Mouse (Mus musculus): ENCODE results near the gene Dlgap1. TPM values are rescaled to one million over a fixed set of nuclear protein-coding genes. Genes with fewer than 3 reads are reported as not detected.

The Dlgap1 gene
- polyA plus RNA-seq, 1 experiment from 2014 or later, result 3.8 TPM

DNA sequence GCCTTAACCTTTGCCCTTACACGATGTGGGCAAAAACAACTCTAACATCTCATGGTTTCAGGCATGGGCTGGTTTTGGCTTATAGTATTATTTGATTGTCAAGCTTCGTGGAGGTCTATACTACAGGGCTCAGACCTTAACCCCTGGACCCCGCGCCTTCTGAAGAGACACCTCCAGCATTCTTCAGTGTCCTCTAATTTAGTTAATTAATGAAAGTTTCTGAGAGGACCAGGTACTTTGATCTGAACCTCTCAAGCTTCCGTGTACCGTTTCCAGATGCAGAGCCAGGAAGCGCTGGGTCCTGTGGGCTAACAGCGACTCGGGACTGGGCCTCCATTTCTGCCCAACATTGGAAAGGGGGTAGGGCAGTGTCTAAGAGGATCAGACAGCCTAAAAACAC is 785.2 kb downstream of the Dlgap1 start:
- no peaks in the 10 kb centered on the region for H3K36me3 ChIP-seq (ENCODE audit: control insufficient read depth, insufficient read depth, low read length)
- no peak overlapping the region for H3K4me2 ChIP-seq (replicated peaks; ENCODE audit: low read depth, low read length)
- no peak overlapping the region for H3K4me3 ChIP-seq (ENCODE audit: low read length)
- H3K9me3 ChIP-seq (ENCODE audit: control insufficient read depth, low read length), result no peaks in the 10 kb centered on the region
- WGBS, result 57% methylated on average over 9 of the region's 9 CpGs
- H3K27me3 ChIP-seq (ENCODE audit: control insufficient read depth, insufficient read depth, low read length), result no peaks in the 10 kb centered on the region
- ATAC-seq (ENCODE audit: low FRiP score, low TSS enrichment), result no peak
- peak overlapping the region; percentile 59; the same call in 1 of the 2 replicates for H3K27ac ChIP-seq (ENCODE audit: low read depth, low read length)
- peaks cover 28% of the 10 kb centered on the region for H3K4me1 ChIP-seq (ENCODE audit: control insufficient read depth, insufficient read depth, low read length)
- no peak overlapping the region for H3K9ac ChIP-seq (ENCODE audit: low read depth, low read length)

DNA sequence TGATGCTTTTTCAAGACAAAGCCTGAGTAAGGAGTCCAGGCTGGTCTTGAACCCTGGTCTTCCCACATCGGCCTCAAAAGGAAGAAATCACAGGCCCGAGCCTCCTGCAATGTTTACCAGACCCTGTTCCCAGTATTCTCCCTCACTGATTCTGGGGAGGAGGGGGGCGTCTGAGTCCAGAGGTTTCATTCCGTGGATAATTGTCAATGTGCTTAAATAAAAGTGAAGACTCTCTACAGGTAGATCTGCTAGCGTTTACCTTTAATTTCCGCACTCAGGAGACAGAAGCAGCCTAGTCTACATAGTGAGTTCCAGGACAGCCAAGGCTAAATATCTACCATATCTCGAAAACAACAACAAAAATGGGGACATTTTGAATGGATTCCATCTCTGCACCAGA is 785.8 kb downstream of the Dlgap1 start:
- Histone ChIP-seq H3K9me3 (ENCODE audit: control insufficient read depth, low read length) (no peaks in the 10 kb centered on the region), H3K4me2 (replicated peaks; ENCODE audit: low read depth, low read length) (peak overlapping the region; percentile 90; the same call in 1 of the 2 replicates), H3K27ac (ENCODE audit: low read depth, low read length) (peak overlapping the region; percentile 91; the same call in 1 of the 2 replicates), H3K4me1 (ENCODE audit: control insufficient read depth, insufficient read depth, low read length) (peaks cover 28% of the 10 kb centered on the region), H3K9ac (ENCODE audit: low read depth, low read length) (no peak overlapping the region), H3K4me3 (ENCODE audit: low read length) (no peak overlapping the region), H3K27me3 (ENCODE audit: control insufficient read depth, insufficient read depth, low read length) (no peaks in the 10 kb centered on the region), H3K36me3 (ENCODE audit: control insufficient read depth, insufficient read depth, low read length) (no peaks in the 10 kb centered on the region)
- ATAC-seq (ENCODE audit: low FRiP score, low TSS enrichment), result no peak
- 53% methylated on average over 7 of the region's 7 CpGs for WGBS

DNA sequence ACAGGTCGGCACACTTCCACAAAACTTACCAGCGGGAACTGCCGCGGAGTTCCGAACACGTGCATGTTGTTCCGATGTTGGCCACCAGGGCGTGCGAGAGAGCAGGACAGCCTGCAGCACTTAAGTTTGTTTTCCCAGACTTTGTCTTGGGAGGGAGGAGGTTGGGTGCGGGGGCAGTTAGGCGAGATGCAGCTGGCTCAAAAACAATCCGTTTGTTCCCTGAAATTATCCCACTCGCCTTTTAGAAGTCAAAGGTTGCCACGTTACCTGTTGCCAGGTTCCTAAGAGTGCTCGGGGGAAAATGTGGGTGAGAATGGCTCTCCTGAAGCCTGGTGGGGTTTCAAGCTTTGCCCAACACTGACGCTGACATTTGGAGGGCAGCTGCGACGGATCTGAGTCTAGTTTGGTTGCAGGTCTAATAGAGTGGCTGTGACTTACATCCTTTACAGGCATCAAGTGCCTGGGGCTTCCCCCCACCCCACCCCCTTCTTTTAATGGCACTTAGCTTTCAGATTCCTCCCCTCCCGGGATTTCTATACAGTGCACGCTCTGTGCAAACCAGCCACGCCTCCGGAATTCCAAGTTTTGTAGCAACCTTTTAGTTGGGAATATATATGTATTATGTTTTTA is 786.3 kb downstream of the Dlgap1 start:
- WGBS, result 1% methylated on average over 22 of the region's 22 CpGs

DNA sequence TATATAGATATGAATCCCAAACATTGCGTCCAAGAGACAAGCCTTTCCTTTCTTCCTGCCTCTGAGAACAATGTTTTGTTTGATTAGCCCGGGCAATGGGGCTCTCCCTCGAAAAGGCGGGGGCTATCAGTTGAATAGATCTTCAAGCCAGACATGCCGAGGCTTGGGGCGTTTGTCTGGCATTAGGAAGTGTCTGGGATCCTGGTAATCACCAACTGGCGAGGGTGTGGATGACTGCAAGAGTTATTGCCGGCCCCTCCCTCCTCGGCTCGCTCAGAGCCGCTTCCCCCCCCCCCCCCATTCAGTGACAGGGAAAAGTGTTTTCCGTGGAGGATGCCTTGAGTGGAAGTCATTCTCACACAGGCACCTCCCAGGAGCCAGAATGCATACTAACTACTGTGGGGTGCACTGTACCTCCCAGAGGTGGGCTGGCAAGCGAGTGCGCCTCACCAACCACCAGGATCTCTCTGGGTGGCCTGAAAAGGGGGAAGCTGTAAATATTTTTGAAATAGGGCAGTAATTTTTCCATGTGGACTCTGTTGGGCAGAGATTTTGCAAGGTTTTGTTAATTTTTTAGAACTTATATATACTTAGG is 786.9 kb downstream of the Dlgap1 start:
- H3K9me3 ChIP-seq (ENCODE audit: control insufficient read depth, low read length), result no peaks in the 10 kb centered on the region
- H3K9ac ChIP-seq (ENCODE audit: low read depth, low read length), result peak overlapping the region; percentile 54; the same call in 1 of the 2 replicates
- H3K27ac ChIP-seq (ENCODE audit: low read depth, low read length), result peak overlapping the region; percentile 91
- H3K4me3 ChIP-seq (ENCODE audit: low read length), result peak overlapping the region; percentile 40
- H3K27me3 ChIP-seq (ENCODE audit: control insufficient read depth, insufficient read depth, low read length), result no peaks in the 10 kb centered on the region
- peaks cover 27% of the 10 kb centered on the region for H3K4me1 ChIP-seq (ENCODE audit: control insufficient read depth, insufficient read depth, low read length)
- ATAC-seq (ENCODE audit: low FRiP score, low TSS enrichment), result 0 out of 2 replicates have a peak, but pooled peaks have one; percentile 22
- H3K4me2 ChIP-seq (replicated peaks; ENCODE audit: low read depth, low read length), result peak overlapping the region; percentile 90
- H3K36me3 ChIP-seq (ENCODE audit: control insufficient read depth, insufficient read depth, low read length), result no peaks in the 10 kb centered on the region
- WGBS, result 4% methylated on average over 14 of the region's 14 CpGs

More for the DNA sequence above, 786.3 kb downstream of the Dlgap1 start:
- ATAC-seq (ENCODE audit: low FRiP score, low TSS enrichment), result peak; percentile 55
- peak overlapping the region; percentile 90 for H3K4me2 ChIP-seq (replicated peaks; ENCODE audit: low read depth, low read length)
- peak overlapping the region; percentile 91 for H3K27ac ChIP-seq (ENCODE audit: low read depth, low read length)
- H3K4me1 ChIP-seq (ENCODE audit: control insufficient read depth, insufficient read depth, low read length), result peaks cover 28% of the 10 kb centered on the region
- peak overlapping the region; percentile 54 for H3K9ac ChIP-seq (ENCODE audit: low read depth, low read length)
- H3K36me3 ChIP-seq (ENCODE audit: control insufficient read depth, insufficient read depth, low read length), result no peaks in the 10 kb centered on the region
- no peaks in the 10 kb centered on the region for H3K27me3 ChIP-seq (ENCODE audit: control insufficient read depth, insufficient read depth, low read length)
- no peaks in the 10 kb centered on the region for H3K9me3 ChIP-seq (ENCODE audit: control insufficient read depth, low read length)
- peak overlapping the region; percentile 40 for H3K4me3 ChIP-seq (ENCODE audit: low read length)

DNA sequence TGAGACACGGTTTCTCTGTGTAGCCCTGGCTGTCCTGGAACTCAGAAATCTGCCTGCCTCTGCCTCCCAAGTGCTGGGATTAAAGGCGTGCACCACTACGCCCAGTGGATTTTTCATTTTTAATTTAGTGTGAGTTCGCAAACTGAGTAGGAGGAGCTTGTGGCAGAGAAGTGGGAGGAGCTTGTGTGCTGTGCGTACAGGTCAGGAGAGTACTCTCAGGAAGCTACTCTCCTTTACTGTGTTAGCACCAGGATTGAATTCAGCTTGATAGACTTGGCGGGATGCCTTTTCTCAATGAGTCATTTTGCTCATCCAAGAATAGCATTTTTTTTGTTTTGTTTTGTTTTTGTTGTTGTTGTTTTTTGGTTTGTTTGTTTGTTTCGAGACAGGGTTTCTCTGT is 793.1 kb downstream of the Dlgap1 start:
- H3K4me1 ChIP-seq (ENCODE audit: control insufficient read depth, insufficient read depth, low read length), result no peaks in the 10 kb centered on the region
- no peaks in the 10 kb centered on the region for H3K9me3 ChIP-seq (ENCODE audit: control insufficient read depth, low read length)
- H3K27ac ChIP-seq (ENCODE audit: low read depth, low read length), result no peak overlapping the region
- no peaks in the 10 kb centered on the region for H3K27me3 ChIP-seq (ENCODE audit: control insufficient read depth, insufficient read depth, low read length)
- no peak for ATAC-seq (ENCODE audit: low FRiP score, low TSS enrichment)
- H3K4me2 ChIP-seq (replicated peaks; ENCODE audit: low read depth, low read length), result no peak overlapping the region
- no peak overlapping the region for H3K9ac ChIP-seq (ENCODE audit: low read depth, low read length)
- WGBS, result 93% methylated on average over 7 of the region's 7 CpGs
- no peak overlapping the region for H3K4me3 ChIP-seq (ENCODE audit: low read length)
- H3K36me3 ChIP-seq (ENCODE audit: control insufficient read depth, insufficient read depth, low read length), result no peaks in the 10 kb centered on the region

DNA sequence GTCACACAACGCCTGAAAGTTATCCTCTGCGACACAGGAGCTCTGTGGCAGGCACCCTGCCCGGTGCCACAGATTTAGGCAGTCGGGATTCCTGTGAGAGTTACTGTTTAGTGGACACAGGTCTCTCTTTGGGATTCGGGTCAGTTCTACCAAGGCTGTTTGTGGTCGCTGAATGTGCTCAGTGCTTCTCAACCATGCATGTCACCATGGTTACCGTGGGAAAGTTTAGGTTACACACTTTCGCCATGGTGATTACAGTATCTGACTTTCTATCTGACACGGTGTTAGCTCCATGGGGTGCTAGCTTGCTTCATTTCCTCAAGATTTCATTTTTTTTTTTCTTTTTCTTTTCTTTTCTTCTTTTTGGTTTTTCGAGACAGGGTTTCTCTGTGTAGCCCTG is 793.8 kb downstream of the Dlgap1 start:
- Histone ChIP-seq H3K4me2 (replicated peaks; ENCODE audit: low read depth, low read length) (no peak overlapping the region), H3K4me3 (ENCODE audit: low read length) (no peak overlapping the region), H3K27me3 (ENCODE audit: control insufficient read depth, insufficient read depth, low read length) (no peaks in the 10 kb centered on the region), H3K27ac (ENCODE audit: low read depth, low read length) (no peak overlapping the region), H3K36me3 (ENCODE audit: control insufficient read depth, insufficient read depth, low read length) (no peaks in the 10 kb centered on the region), H3K9me3 (ENCODE audit: control insufficient read depth, low read length) (no peaks in the 10 kb centered on the region), H3K9ac (ENCODE audit: low read depth, low read length) (no peak overlapping the region), H3K4me1 (ENCODE audit: control insufficient read depth, insufficient read depth, low read length) (no peaks in the 10 kb centered on the region)
- peak; percentile 6; the same call in 1 of the 2 replicates for ATAC-seq (ENCODE audit: low FRiP score, low TSS enrichment)
- WGBS, result 69% methylated on average over 10 of the region's 10 CpGs

DNA sequence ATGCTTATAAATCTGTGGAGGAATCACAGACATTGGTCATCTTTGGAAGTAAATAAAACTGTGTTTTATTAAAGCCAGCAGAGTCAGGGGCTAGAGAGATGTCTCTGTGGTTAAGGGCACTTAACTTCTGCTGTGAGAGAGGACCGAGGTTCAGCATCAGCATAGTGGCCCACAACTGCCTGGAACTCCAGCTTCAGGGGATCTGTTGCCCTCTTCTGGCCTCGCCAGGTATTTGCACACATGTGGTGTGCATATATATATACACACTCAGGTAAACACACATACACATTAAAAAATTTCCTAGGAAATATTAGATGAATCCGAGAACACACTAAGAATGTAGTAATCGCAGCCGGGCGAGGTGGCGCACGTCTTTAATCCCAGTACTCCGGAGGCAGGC is 796.5 kb downstream of the Dlgap1 start:
- Histone ChIP-seq H3K4me1 (ENCODE audit: control insufficient read depth, insufficient read depth, low read length) (no peaks in the 10 kb centered on the region), H3K27me3 (ENCODE audit: control insufficient read depth, insufficient read depth, low read length) (no peaks in the 10 kb centered on the region), H3K27ac (ENCODE audit: low read depth, low read length) (no peak overlapping the region), H3K4me2 (replicated peaks; ENCODE audit: low read depth, low read length) (no peak overlapping the region), H3K36me3 (ENCODE audit: control insufficient read depth, insufficient read depth, low read length) (no peaks in the 10 kb centered on the region), H3K4me3 (ENCODE audit: low read length) (no peak overlapping the region), H3K9ac (ENCODE audit: low read depth, low read length) (no peak overlapping the region), H3K9me3 (ENCODE audit: control insufficient read depth, low read length) (no peaks in the 10 kb centered on the region)
- WGBS, result 99% methylated on average over 9 of the region's 9 CpGs
- no peak for ATAC-seq (ENCODE audit: low FRiP score, low TSS enrichment)

DNA sequence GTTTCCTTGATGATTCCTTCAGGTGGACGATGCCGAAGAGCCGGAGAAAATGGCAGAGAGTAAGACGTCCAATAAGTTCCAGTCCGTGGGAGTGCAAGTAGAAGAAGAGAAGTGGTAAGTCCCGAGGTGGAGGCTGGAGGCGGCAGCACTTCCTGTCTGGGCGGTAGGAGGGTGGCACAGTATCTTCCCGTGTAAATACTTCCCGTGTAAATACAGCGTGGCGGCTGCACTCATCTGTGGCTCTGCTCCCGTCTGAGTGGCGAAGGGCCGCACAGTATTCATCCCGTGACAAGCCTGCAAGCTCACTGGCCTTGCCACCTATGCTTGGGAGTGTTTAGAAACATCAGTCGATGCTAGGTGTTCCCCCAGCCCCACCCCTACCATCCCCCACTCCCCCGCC is 797.1 kb downstream of the Dlgap1 start:
- 91% methylated on average over 18 of the region's 18 CpGs for WGBS
- H3K4me1 ChIP-seq (ENCODE audit: control insufficient read depth, insufficient read depth, low read length), result no peaks in the 10 kb centered on the region

DNA sequence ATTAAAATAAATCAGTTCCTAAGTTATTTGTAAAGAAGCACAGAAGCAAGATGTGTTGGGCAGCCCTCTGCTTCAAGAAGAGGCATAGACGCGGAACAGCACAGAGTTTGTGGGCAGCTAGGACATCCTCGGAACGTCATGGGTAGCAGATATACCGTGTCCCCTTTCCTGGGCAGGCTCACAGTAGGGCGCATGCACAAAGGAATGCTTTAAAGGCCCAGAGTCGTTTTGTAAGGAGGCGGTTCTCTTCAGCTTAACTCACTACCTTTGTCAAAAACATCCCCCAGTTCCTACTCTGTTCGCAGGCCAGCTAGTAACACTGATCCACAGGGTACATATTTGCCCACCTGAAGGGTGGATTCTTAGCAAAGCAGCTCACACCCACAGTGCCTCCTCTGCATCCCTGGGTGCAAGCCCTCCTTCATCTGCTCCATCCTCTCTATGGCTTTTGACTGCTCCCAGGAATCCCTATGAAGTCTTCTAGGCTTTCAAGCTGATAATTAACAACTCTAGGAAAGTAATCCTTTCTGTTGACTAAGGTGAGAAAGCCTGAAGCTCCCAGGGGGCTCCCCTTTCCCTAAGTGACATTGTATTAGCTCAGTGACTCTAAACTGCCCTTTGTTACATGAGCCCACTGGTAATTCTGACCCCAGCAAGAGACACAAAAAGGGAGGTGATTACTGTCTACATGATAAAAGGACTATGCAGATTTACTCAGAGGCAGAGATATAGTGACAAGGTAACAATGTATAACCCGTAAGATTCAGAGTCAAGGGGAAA is 803.4 kb downstream of the Dlgap1 start:
- Histone ChIP-seq H3K9ac (ENCODE audit: low read depth, low read length) (no peak overlapping the region), H3K4me2 (replicated peaks; ENCODE audit: low read depth, low read length) (peak overlapping the region; percentile 3; the same call in 1 of the 2 replicates), H3K36me3 (ENCODE audit: control insufficient read depth, insufficient read depth, low read length) (no peaks in the 10 kb centered on the region), H3K27ac (ENCODE audit: low read depth, low read length) (peak overlapping the region; percentile 76), H3K4me1 (ENCODE audit: control insufficient read depth, insufficient read depth, low read length) (peaks cover 9% of the 10 kb centered on the region; the same call in 1 of the 2 replicates), H3K9me3 (ENCODE audit: control insufficient read depth, low read length) (no peaks in the 10 kb centered on the region), H3K4me3 (ENCODE audit: low read length) (no peak overlapping the region), H3K27me3 (ENCODE audit: control insufficient read depth, insufficient read depth, low read length) (no peaks in the 10 kb centered on the region)
- peak; percentile 72 for ATAC-seq (ENCODE audit: low FRiP score, low TSS enrichment)
- 9% methylated on average over 10 of the region's 10 CpGs for WGBS

More for the DNA sequence above, 797.1 kb downstream of the Dlgap1 start:
- no peak overlapping the region for H3K4me2 ChIP-seq (replicated peaks; ENCODE audit: low read depth, low read length)
- no peaks in the 10 kb centered on the region for H3K9me3 ChIP-seq (ENCODE audit: control insufficient read depth, low read length)
- no peak overlapping the region for H3K27ac ChIP-seq (ENCODE audit: low read depth, low read length)
- no peak for ATAC-seq (ENCODE audit: low FRiP score, low TSS enrichment)
- H3K27me3 ChIP-seq (ENCODE audit: control insufficient read depth, insufficient read depth, low read length), result no peaks in the 10 kb centered on the region
- no peaks in the 10 kb centered on the region for H3K36me3 ChIP-seq (ENCODE audit: control insufficient read depth, insufficient read depth, low read length)
- no peak overlapping the region for H3K4me3 ChIP-seq (ENCODE audit: low read length)
- no peak overlapping the region for H3K9ac ChIP-seq (ENCODE audit: low read depth, low read length)

Data from kidney, embryonic 14.5 days (tissue).